Mouse (Mus musculus) embryonic fibroblast, embryonic 13.5 days (primary cell): Measurements from ENCODE around the gene Smlr1.

Source experiments
- CTCF ChIP-seq: IDR thresholded peaks from 2 replicates; pipeline ENCODE4 v1.5.1; 2011; ENCODE audit warnings: mild to moderate bottlenecking, control low read depth, low read length, moderate library complexity, borderline replicate concordance; ENCODE audit not compliant: insufficient read depth
- POLR2A ChIP-seq: IDR thresholded peaks from 2 replicates; pipeline ENCODE4 v1.6.1; 2011; ENCODE audit warnings: low read depth, mild to moderate bottlenecking, control low read depth, low read length, moderate library complexity

DNA sequence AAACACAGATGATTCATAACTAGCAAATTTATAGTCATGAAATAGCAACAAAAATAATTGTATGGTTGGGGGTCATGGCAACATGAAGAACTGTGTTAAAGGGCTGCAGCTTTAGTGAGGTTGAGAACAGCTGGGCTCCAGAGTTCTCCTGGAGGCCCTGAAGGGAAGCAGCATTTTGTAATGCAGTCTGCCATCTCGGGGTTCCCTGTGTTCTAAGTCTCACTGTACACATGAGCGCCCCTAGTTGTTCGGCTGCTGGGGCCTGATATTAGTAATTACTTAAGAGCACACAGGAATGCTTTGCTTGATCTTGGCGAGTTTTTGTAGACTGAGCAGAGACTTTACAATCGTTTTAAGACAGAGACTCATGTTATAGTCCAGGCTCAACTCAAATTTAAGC lies 1.6 kb downstream of the Smlr1 start:
- TF ChIP-seq CTCF = no peak
- TF ChIP-seq POLR2A = no peak
